Mouse (Mus musculus): ENCODE results near the gene Slc25a26. TPM values are rescaled to one million over a fixed set of nuclear protein-coding genes. Genes with fewer than 3 reads are reported as not detected.

The Slc25a26 gene
- polyA plus RNA-seq, 1 experiment from 2014 or later, result 9.1 TPM

DNA sequence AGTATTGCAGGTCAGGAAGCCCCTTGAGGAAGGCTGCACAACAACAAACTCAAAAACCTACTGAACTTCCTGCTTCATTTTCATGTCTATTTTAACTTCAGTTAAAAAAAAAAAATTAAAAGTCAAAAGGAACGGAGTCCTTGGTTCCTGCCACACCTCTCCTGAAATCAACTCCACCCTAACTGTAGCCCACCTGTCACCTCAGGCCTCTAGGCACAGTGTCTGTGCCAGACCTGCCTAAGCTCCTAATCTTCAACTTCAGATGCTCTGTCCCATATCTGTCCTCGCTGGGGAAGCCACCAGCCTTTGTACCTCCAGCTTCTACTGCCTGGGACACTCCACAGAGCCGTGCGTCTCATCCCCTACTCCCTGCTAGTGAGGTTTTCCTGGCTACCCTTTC is 134.1 kb downstream of the Slc25a26 start:
- 0 out of 2 replicates have a peak overlapping the region, but pooled peaks have one; percentile 13 for H3K27ac ChIP-seq
- peaks cover 18% of the 10 kb centered on the region for H3K36me3 ChIP-seq (replicated peaks)
- H3K4me3 ChIP-seq, result no peak overlapping the region
- H3K4me1 ChIP-seq, result peaks cover 76% of the 10 kb centered on the region
- H3K27me3 ChIP-seq (ENCODE audit: poor library complexity, severe bottlenecking), result no peaks in the 10 kb centered on the region
- no peak for DNase-seq (ENCODE audit: extremely low spot score, low spot score)
- H3K9me3 ChIP-seq, result no peaks in the 10 kb centered on the region
- 91% methylated on average over 4 of the region's 4 CpGs for WGBS

DNA sequence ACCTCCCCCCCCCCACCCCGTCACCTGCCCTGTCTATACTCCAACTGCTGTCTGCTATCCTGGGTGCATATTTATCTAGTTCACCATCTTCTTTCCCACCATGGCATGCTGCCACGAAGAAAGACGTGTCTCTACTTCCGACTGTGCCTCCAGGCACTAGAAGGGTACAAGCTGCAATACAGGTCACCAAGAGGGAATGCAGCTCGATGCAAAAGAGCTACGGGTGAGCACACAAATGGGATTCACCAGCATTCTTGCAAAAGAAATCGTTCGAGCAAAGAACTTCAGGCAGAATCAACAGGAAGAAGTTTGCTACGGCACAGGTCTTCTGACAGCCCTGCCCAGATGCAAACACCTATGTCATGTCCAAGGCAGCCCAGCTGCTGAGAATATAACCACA is 134.6 kb downstream of the Slc25a26 start:
- peaks cover 79% of the 10 kb centered on the region for H3K4me1 ChIP-seq
- no peak for DNase-seq (ENCODE audit: extremely low spot score, low spot score)
- H3K27ac ChIP-seq, result peak overlapping the region; percentile 13; the same call in 1 of the 2 replicates
- H3K4me3 ChIP-seq, result no peak overlapping the region
- H3K27me3 ChIP-seq (ENCODE audit: poor library complexity, severe bottlenecking), result no peaks in the 10 kb centered on the region
- WGBS, result 79% methylated on average over 9 of the region's 9 CpGs
- H3K36me3 ChIP-seq (replicated peaks), result peaks cover 13% of the 10 kb centered on the region
- no peaks in the 10 kb centered on the region for H3K9me3 ChIP-seq

DNA sequence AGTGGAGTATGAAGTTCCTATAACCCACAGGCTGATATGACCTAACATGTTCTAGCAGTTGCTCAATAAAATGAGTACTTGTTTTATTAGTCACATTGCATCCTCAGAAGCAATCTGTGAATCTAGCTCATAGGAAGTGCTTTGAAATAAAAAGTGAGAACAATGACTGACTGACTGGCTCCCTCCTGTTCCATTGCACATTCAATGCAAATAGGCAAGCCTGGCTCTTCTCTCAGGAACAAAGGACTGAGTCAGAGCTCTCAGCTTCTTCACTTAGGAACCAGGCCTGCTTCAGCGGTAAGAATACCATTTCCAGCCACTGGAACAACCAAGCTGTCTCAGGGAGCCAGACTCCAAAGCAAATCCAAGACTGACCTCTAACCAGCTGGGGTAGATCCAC is 135.2 kb downstream of the Slc25a26 start:
- no peak for DNase-seq (ENCODE audit: extremely low spot score, low spot score)
- no peaks in the 10 kb centered on the region for H3K9me3 ChIP-seq
- 46% methylated on average over 1 of the region's 1 CpGs for WGBS
- peak overlapping the region; percentile 17 for H3K27ac ChIP-seq
- H3K4me1 ChIP-seq, result peaks cover 81% of the 10 kb centered on the region
- H3K4me3 ChIP-seq, result no peak overlapping the region
- peaks cover 12% of the 10 kb centered on the region; the same call in 1 of the 2 replicates for H3K36me3 ChIP-seq (replicated peaks)
- no peaks in the 10 kb centered on the region for H3K27me3 ChIP-seq (ENCODE audit: poor library complexity, severe bottlenecking)

DNA sequence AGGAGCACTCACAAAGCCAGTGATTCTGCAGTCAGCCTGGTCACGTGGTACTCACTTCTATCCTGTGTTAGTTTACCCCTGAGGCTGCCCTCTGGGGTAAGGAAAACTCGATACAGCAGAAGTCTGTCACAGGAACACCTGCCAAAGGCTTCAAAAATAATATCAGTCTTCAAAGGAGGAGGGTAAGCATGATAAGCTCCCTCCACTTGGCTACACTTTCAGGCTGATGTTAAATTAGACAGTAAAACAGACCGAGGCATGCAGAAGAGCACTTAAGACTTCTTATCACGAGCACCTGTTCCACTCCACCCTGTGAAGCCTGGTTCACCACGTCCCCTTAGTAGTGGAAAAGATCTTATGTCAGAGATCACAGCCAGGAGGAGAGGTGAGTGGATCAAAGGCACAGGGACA is 136.9 kb downstream of the Slc25a26 start:
- H3K27ac ChIP-seq, result no peak overlapping the region; the same call in 1 of the 2 replicates

DNA sequence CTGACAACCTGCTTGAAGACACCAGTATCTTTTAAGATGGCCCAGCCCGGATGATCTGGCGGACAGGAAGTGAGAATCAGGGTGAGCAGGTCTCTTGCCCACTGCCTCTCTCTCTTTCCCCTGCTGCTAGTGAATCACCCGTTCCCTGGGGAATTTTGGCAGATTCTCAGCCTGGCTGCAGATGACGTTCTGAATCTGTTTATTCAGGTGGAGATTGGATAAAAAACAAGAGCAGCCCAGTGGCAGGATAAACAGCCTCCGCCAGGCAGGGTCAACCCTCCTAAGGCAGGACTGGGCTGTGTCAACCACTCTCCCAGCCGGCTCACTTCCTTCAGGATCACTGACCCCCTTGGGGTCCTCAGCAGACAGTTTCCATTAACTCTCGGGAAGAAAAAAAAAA is 140.2 kb downstream of the Slc25a26 start:
- WGBS, result 55% methylated on average over 7 of the region's 7 CpGs
- peaks cover 43% of the 10 kb centered on the region for H3K36me3 ChIP-seq (replicated peaks)
- H3K27ac ChIP-seq, result peak overlapping the region; percentile 25; the same call in 1 of the 2 replicates
- no peak overlapping the region for H3K4me3 ChIP-seq
- peaks cover 82% of the 10 kb centered on the region for H3K4me1 ChIP-seq
- H3K9me3 ChIP-seq, result no peaks in the 10 kb centered on the region
- DNase-seq (ENCODE audit: extremely low spot score, low spot score), result no peak
- H3K27me3 ChIP-seq (ENCODE audit: poor library complexity, severe bottlenecking), result no peaks in the 10 kb centered on the region

More for the DNA sequence above, 136.9 kb downstream of the Slc25a26 start:
- H3K9me3 ChIP-seq, result no peaks in the 10 kb centered on the region
- no peak overlapping the region for H3K4me3 ChIP-seq
- peaks cover 16% of the 10 kb centered on the region; the same call in 1 of the 2 replicates for H3K36me3 ChIP-seq (replicated peaks)
- DNase-seq (ENCODE audit: extremely low spot score, low spot score), result no peak
- H3K27me3 ChIP-seq (ENCODE audit: poor library complexity, severe bottlenecking), result no peaks in the 10 kb centered on the region
- WGBS, result 77% methylated on average over 5 of the region's 5 CpGs
- H3K4me1 ChIP-seq, result peaks cover 79% of the 10 kb centered on the region

- DNase-seq (ENCODE audit: extremely low spot score, low spot score), result no peak
- Histone ChIP-seq H3K4me3 (no peak overlapping the region), H3K27ac (no peak overlapping the region), H3K36me3 (replicated peaks) (peaks cover 46% of the 10 kb centered on the region), H3K4me1 (peaks cover 82% of the 10 kb centered on the region), H3K27me3 (ENCODE audit: poor library complexity, severe bottlenecking) (no peaks in the 10 kb centered on the region), H3K9me3 (no peaks in the 10 kb centered on the region)
- 84% methylated on average over 1 of the region's 1 CpGs for WGBS
Measured at GRCm38 (mm10) chr6:94642048-94642447, 141.9 kb downstream of the Slc25a26 start.

GRCm38 (mm10) chr6:94643989-94644388 is 143.9 kb downstream of the Slc25a26 start:
- 85% methylated on average over 2 of the region's 2 CpGs for WGBS
- no peaks in the 10 kb centered on the region for H3K27me3 ChIP-seq (ENCODE audit: poor library complexity, severe bottlenecking)
- H3K9me3 ChIP-seq, result no peaks in the 10 kb centered on the region
- DNase-seq (ENCODE audit: extremely low spot score, low spot score), result no peak
- H3K36me3 ChIP-seq (replicated peaks), result peaks cover 47% of the 10 kb centered on the region
- no peak overlapping the region for H3K4me3 ChIP-seq
- no peak overlapping the region for H3K27ac ChIP-seq
- H3K4me1 ChIP-seq, result peaks cover 85% of the 10 kb centered on the region

DNA sequence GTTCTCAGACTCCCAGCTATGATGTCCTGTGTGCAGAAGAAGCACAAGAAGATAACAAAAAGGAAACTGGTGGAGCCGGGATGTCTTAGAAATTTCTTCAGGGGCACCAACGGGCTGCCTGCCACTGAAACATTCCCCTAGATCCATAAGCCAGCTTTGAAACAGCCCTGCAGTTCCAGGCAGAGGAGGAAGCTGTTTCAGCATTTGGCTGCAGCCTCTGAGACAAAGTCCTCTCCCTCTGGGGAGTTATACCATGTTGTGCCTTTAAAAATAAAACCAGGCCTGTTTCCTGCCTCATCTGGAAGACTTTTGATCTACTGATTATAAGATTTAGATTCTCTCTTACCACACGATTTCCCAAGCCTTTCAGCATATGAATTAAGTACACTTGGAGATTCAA is 144.5 kb downstream of the Slc25a26 start:
- no peak overlapping the region for H3K4me3 ChIP-seq
- DNase-seq (ENCODE audit: extremely low spot score, low spot score), result no peak
- no peak overlapping the region for H3K27ac ChIP-seq
- peaks cover 88% of the 10 kb centered on the region for H3K4me1 ChIP-seq
- H3K36me3 ChIP-seq (replicated peaks), result peaks cover 49% of the 10 kb centered on the region
- WGBS, result 79% methylated on average over 3 of the region's 3 CpGs
- no peaks in the 10 kb centered on the region for H3K27me3 ChIP-seq (ENCODE audit: poor library complexity, severe bottlenecking)
- no peaks in the 10 kb centered on the region for H3K9me3 ChIP-seq

DNA sequence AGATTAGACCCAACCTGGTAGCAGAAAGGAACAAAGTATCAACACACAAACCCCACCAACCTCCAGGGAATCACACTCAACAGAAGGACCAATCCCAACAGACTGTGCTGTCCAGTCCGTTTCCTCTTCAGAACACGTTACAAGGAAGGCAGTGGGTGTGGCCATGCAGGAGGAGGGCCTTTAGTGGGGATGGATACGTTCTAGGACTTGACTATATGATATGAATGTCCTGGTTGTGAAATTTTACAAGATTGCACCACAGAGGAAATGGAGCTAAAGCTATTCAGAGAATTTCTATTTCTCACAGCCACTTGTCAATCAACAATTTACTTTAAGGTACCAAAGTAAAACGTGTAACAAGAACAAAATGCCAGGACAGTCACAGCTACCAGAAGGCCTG is 145.6 kb downstream of the Slc25a26 start:
- H3K27me3 ChIP-seq (ENCODE audit: poor library complexity, severe bottlenecking), result no peaks in the 10 kb centered on the region
- H3K4me3 ChIP-seq, result no peak overlapping the region
- peaks cover 48% of the 10 kb centered on the region for H3K36me3 ChIP-seq (replicated peaks)
- DNase-seq (ENCODE audit: extremely low spot score, low spot score), result no peak
- H3K4me1 ChIP-seq, result peaks cover 90% of the 10 kb centered on the region
- H3K9me3 ChIP-seq, result no peaks in the 10 kb centered on the region
- WGBS, result 60% methylated on average over 4 of the region's 4 CpGs
- H3K27ac ChIP-seq, result no peak overlapping the region

GRCm38 (mm10) chr6:94646274-94646863 is 146.2 kb downstream of the Slc25a26 start:
- peaks cover 91% of the 10 kb centered on the region for H3K4me1 ChIP-seq
- 68% methylated on average over 6 of the region's 6 CpGs for WGBS
- no peak for DNase-seq (ENCODE audit: extremely low spot score, low spot score)
- peaks cover 55% of the 10 kb centered on the region for H3K36me3 ChIP-seq (replicated peaks)
- H3K4me3 ChIP-seq, result no peak overlapping the region
- peak overlapping the region; percentile 58; the same call in 1 of the 2 replicates for H3K27ac ChIP-seq
- H3K9me3 ChIP-seq, result no peaks in the 10 kb centered on the region
- H3K27me3 ChIP-seq (ENCODE audit: poor library complexity, severe bottlenecking), result no peaks in the 10 kb centered on the region

GRCm38 (mm10) chr6:94646902-94647301 is 146.8 kb downstream of the Slc25a26 start:
- peaks cover 59% of the 10 kb centered on the region for H3K36me3 ChIP-seq (replicated peaks)
- WGBS, result 76% methylated on average over 6 of the region's 6 CpGs
- H3K4me3 ChIP-seq, result no peak overlapping the region
- no peak for DNase-seq (ENCODE audit: extremely low spot score, low spot score)
- peaks cover 92% of the 10 kb centered on the region for H3K4me1 ChIP-seq
- peak overlapping the region; percentile 58; the same call in 1 of the 2 replicates for H3K27ac ChIP-seq
- H3K9me3 ChIP-seq, result no peaks in the 10 kb centered on the region
- H3K27me3 ChIP-seq (ENCODE audit: poor library complexity, severe bottlenecking), result no peaks in the 10 kb centered on the region

DNA sequence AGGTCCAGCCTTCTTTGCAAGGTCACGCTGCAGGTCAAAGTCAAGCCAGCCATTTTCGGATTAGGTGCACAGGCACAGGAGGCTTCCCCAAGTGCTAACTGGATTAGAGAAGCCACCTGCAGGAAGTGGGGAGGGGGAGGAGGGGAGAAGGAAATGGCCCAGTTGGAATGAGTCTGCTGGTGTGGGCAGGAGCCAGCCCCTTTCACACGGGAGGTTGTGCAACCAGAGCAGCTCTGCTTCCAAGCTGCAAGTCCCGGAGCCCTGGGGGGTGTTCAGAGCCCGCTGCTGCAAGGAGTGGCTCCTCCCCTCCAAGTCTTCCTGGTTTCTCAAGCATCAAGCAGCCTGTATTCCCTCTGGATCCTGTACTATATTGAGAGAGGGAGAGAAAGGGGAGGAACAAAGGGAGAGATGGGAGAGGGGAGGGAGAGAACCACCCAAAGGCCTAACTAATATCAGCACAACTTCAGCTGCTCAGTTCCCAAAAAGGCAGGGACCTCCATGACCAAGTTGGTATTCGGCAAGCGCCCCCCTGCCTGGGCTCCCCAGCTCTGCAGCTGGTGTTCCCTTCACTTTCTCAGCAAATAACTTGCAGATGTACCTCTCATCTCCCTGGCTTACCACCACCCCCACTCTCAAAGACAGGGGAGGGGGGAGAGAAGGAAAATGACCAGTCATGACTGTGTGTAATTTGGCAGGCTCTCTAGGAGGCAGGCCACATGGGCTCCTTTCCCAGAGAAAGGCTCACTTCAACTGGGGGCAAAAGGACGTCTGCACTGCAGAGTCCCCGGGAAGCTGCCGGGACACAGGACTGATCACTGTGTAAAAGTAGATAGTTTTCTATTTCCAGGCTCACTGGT is 147.7 kb downstream of the Slc25a26 start:
- Histone ChIP-seq H3K36me3 (replicated peaks) (peaks cover 59% of the 10 kb centered on the region), H3K27me3 (ENCODE audit: poor library complexity, severe bottlenecking) (no peaks in the 10 kb centered on the region), H3K4me1 (peaks cover 92% of the 10 kb centered on the region), H3K4me3 (peak overlapping the region; percentile 23), H3K27ac (peak overlapping the region; percentile 84), H3K9me3 (no peaks in the 10 kb centered on the region)
- peak; percentile 59 for DNase-seq (ENCODE audit: extremely low spot score, low spot score)
- WGBS, result 9% methylated on average over 10 of the region's 10 CpGs

DNA sequence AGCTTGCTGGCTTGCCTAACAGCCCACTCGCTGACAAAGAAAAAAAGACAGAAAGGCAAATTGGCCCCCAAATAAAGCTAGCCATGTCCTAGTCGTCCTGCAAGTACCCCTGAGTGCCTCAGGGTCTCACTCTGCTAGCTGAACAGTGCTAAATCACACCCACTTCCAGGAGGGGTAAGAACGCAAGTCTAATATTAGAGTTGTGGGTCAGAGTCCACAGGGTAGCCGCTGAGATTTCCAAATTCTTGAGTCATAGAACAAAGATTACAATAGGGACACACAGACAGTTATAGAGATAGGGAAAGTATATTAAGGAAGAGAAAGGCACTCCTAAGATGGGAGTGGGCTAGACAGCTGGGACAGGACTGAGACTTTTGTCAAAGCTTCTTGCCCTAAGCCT is 148.4 kb downstream of the Slc25a26 start:
- Histone ChIP-seq H3K4me3 (no peak overlapping the region), H3K27ac (peak overlapping the region; percentile 84), H3K9me3 (no peaks in the 10 kb centered on the region), H3K27me3 (ENCODE audit: poor library complexity, severe bottlenecking) (no peaks in the 10 kb centered on the region), H3K36me3 (replicated peaks) (peaks cover 57% of the 10 kb centered on the region), H3K4me1 (peaks cover 95% of the 10 kb centered on the region)
- 48% methylated on average over 4 of the region's 4 CpGs for WGBS
- no peak for DNase-seq (ENCODE audit: extremely low spot score, low spot score)

Data from forebrain, embryonic 10.5 days (tissue).